Mouse (Mus musculus): ENCODE results near the gene Slit3. TPM values are rescaled to one million over a fixed set of nuclear protein-coding genes. Genes with fewer than 3 reads are reported as not detected.

Gene Slit3
- total and polyA plus RNA-seq, 2 experiments from 2014 or later, result 6.7 to 23.7 TPM

GRCm38 (mm10) chr11:35470853-35471252, 349.8 kb downstream of the Slit3 start:
- no peak overlapping the region for H3K27ac ChIP-seq (ENCODE audit: low read depth)
- H3K9me3 ChIP-seq (replicated peaks; ENCODE audit: control insufficient read depth, low read length), result no peaks in the 10 kb centered on the region
- H3K9ac ChIP-seq (replicated peaks; ENCODE audit: low read depth, low read length), result no peak overlapping the region
- H3K4me1 ChIP-seq (ENCODE audit: control insufficient read depth, insufficient read depth), result 0 out of 2 replicates have a peak, but pooled peaks cover 4% of the 10 kb centered on the region
- DNase-seq (ENCODE audit: low spot score), result no peak
- no peak overlapping the region for H3K4me3 ChIP-seq (ENCODE audit: low read depth, low read length)
- no peak overlapping the region for H3K4me2 ChIP-seq (ENCODE audit: low read depth, low read length)
- no peaks in the 10 kb centered on the region for H3K27me3 ChIP-seq (ENCODE audit: control insufficient read depth, insufficient read depth, low read length)
- 62% methylated on average over 5 of the region's 5 CpGs for WGBS
- no peaks in the 10 kb centered on the region for H3K36me3 ChIP-seq (replicated peaks; ENCODE audit: control insufficient read depth, insufficient read depth, low read length)
- ATAC-seq (ENCODE audit: insufficient read depth, low read depth), result no peak
- TF ChIP-seq EP300 (IDR thresholded peaks at IDR 0.05; ENCODE audit: low read depth) (no peak), CTCF (IDR thresholded peaks at IDR 0.05; ENCODE audit: low read depth) (no peak)

GRCm38 (mm10) chr11:35472842-35473616, 352.0 kb downstream of the Slit3 start:
- Histone ChIP-seq H3K4me2 (ENCODE audit: low read depth, low read length) (no peak overlapping the region), H3K9me3 (replicated peaks; ENCODE audit: control insufficient read depth, low read length) (no peaks in the 10 kb centered on the region), H3K27me3 (ENCODE audit: control insufficient read depth, insufficient read depth, low read length) (no peaks in the 10 kb centered on the region), H3K4me3 (ENCODE audit: low read depth, low read length) (no peak overlapping the region), H3K27ac (ENCODE audit: low read depth) (no peak overlapping the region), H3K36me3 (replicated peaks; ENCODE audit: control insufficient read depth, insufficient read depth, low read length) (no peaks in the 10 kb centered on the region), H3K9ac (replicated peaks; ENCODE audit: low read depth, low read length) (no peak overlapping the region), H3K4me1 (ENCODE audit: control insufficient read depth, insufficient read depth) (no peaks in the 10 kb centered on the region)
- TF ChIP-seq CTCF (IDR thresholded peaks at IDR 0.05; ENCODE audit: low read depth) (no peak), EP300 (IDR thresholded peaks at IDR 0.05; ENCODE audit: low read depth) (no peak)
- ATAC-seq (ENCODE audit: insufficient read depth, low read depth) (no peak), DNase-seq (ENCODE audit: low spot score) (no peak)
- WGBS, result 69% methylated on average over 11 of the region's 11 CpGs

- no peak for ATAC-seq (ENCODE audit: insufficient read depth, low read depth)
- H3K36me3 ChIP-seq (replicated peaks; ENCODE audit: control insufficient read depth, insufficient read depth, low read length), result no peaks in the 10 kb centered on the region
- no peak for DNase-seq (ENCODE audit: low spot score)
- TF ChIP-seq CTCF (IDR thresholded peaks at IDR 0.05; ENCODE audit: low read depth), result no peak
- TF ChIP-seq EP300 (IDR thresholded peaks at IDR 0.05; ENCODE audit: low read depth), result no peak
- H3K4me2 ChIP-seq (ENCODE audit: low read depth, low read length), result no peak overlapping the region
- H3K4me3 ChIP-seq (ENCODE audit: low read depth, low read length), result no peak overlapping the region
- H3K9me3 ChIP-seq (replicated peaks; ENCODE audit: control insufficient read depth, low read length), result no peaks in the 10 kb centered on the region
- H3K27me3 ChIP-seq (ENCODE audit: control insufficient read depth, insufficient read depth, low read length), result no peaks in the 10 kb centered on the region
- WGBS, result 66% methylated on average over 5 of the region's 5 CpGs
- no peak overlapping the region for H3K9ac ChIP-seq (replicated peaks; ENCODE audit: low read depth, low read length)
- H3K27ac ChIP-seq (ENCODE audit: low read depth), result no peak overlapping the region
- no peaks in the 10 kb centered on the region for H3K4me1 ChIP-seq (ENCODE audit: control insufficient read depth, insufficient read depth)
These were observed 352.6 kb downstream of the Slit3 start for GRCm38 (mm10) chr11:35473617-35473996.

DNA sequence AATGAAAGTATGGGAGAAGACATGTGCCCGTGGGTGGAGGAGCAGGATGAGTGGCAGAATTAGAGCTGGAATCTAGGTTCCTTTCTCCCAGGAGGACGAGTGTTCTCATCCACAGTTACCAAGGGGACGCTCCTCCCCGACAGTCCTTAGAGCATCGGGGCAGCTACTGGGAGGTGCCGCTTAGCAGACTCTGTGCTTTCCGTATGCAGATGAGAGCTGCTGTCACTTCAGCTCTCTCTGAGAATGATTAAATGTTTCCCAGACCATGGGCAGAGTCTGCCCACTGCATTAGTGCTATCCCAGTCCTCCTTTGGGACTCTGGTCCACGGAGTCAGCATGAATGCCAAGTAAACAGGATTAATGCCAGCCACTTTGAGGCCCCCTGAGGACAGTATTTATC, 359.1 kb downstream of the Slit3 start:
- no peak for DNase-seq (ENCODE audit: low spot score)
- H3K9me3 ChIP-seq (replicated peaks; ENCODE audit: control insufficient read depth, low read length), result no peaks in the 10 kb centered on the region
- H3K36me3 ChIP-seq (replicated peaks; ENCODE audit: control insufficient read depth, insufficient read depth, low read length), result no peaks in the 10 kb centered on the region
- 47% methylated on average over 8 of the region's 8 CpGs for WGBS
- no peak for ATAC-seq (ENCODE audit: insufficient read depth, low read depth)
- no peak overlapping the region for H3K4me2 ChIP-seq (ENCODE audit: low read depth, low read length)
- no peak overlapping the region for H3K27ac ChIP-seq (ENCODE audit: low read depth)
- H3K9ac ChIP-seq (replicated peaks; ENCODE audit: low read depth, low read length), result no peak overlapping the region
- TF ChIP-seq EP300 (IDR thresholded peaks at IDR 0.05; ENCODE audit: low read depth), result no peak
- TF ChIP-seq CTCF (IDR thresholded peaks at IDR 0.05; ENCODE audit: low read depth), result no peak
- no peaks in the 10 kb centered on the region for H3K27me3 ChIP-seq (ENCODE audit: control insufficient read depth, insufficient read depth, low read length)
- no peaks in the 10 kb centered on the region for H3K4me1 ChIP-seq (ENCODE audit: control insufficient read depth, insufficient read depth)
- H3K4me3 ChIP-seq (ENCODE audit: low read depth, low read length), result no peak overlapping the region

DNA sequence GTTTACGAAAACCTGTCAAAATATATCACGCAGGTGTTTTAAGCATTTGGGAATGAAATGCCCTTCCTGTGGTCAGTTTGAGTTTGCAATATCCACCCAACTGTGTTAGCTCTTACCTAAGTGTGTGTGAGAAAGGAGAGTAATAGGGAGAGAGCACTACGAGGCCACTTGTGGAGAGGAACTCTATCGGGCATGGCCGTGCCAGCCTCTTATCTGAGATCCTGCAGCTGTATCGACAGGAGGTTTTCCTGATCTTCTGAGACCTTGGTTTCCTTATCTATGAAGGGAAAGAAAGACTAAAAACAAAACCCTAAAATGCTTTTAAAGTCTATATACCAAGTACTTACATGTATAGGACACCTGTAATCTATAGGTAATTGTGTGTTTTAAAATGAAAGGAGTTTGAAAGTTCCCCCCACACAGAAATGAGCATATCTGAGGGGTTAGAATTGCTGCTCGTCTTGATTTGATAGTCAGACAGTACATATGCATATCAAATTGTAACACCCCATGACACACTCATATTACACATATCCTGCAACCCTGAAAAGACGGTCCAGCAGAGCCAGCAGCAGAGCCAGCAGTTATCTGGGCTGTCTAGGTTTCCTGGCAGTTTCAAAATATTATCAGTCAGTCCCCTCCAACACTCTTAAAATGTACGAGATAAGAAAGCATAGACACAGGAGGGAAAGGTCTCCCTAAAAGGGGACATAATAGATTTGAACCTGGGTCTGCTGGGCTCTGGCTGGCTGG, 360.8 kb downstream of the Slit3 start:
- Histone ChIP-seq H3K4me3 (ENCODE audit: low read depth, low read length) (no peak overlapping the region), H3K9me3 (replicated peaks; ENCODE audit: control insufficient read depth, low read length) (no peaks in the 10 kb centered on the region), H3K4me2 (ENCODE audit: low read depth, low read length) (no peak overlapping the region), H3K4me1 (ENCODE audit: control insufficient read depth, insufficient read depth) (no peaks in the 10 kb centered on the region), H3K9ac (replicated peaks; ENCODE audit: low read depth, low read length) (no peak overlapping the region), H3K27ac (ENCODE audit: low read depth) (no peak overlapping the region), H3K27me3 (ENCODE audit: control insufficient read depth, insufficient read depth, low read length) (no peaks in the 10 kb centered on the region), H3K36me3 (replicated peaks; ENCODE audit: control insufficient read depth, insufficient read depth, low read length) (no peaks in the 10 kb centered on the region)
- TF ChIP-seq CTCF (IDR thresholded peaks at IDR 0.05; ENCODE audit: low read depth), result no peak
- no peak for TF ChIP-seq EP300 (IDR thresholded peaks at IDR 0.05; ENCODE audit: low read depth)
- DNase-seq (ENCODE audit: low spot score), result no peak
- WGBS, result 43% methylated on average over 9 of the region's 9 CpGs
- no peak for ATAC-seq (ENCODE audit: insufficient read depth, low read depth)
